Mouse (Mus musculus) kidney, adult 2 months (tissue): ENCODE results near the gene Kcnh1. TPM values are rescaled to one million over a fixed set of nuclear protein-coding genes. Genes with fewer than 3 reads are reported as not detected.
A peak's percentile ranks its signal among the peaks of the same experiment; 100 is the strongest.

Experiments
- DNase-seq: peaks from one replicate; pipeline ENCODE4 v3.0.0; 2021
- H3K27ac ChIP-seq: fragments of 200-500 bp; 2 replicates; pipeline ENCODE4 v1.5.1; 2012; ENCODE audit warnings: low read depth, low read length, control low read depth, inconsistent platforms; ENCODE audit not compliant: insufficient read depth
- H3K27me3 ChIP-seq: fragments of 200-500 bp; replicated peaks from 2 replicates; pipeline ENCODE4 v1.6.1; 2012; ENCODE audit warnings: mild to moderate bottlenecking, moderate library complexity, low read length, inconsistent platforms; ENCODE audit not compliant: control insufficient read depth, insufficient read depth
- H3K36me3 ChIP-seq: fragments of 200-500 bp; 2 replicates; pipeline ENCODE4 v1.6.1; 2012; ENCODE audit warnings: mild to moderate bottlenecking, moderate library complexity, low read length, inconsistent platforms; ENCODE audit not compliant: control insufficient read depth, insufficient read depth
- H3K4me1 ChIP-seq: fragments of 200-500 bp; 2 replicates; pipeline ENCODE4 v1.6.1; 2011; ENCODE audit warnings: low read length; ENCODE audit not compliant: control insufficient read depth, insufficient read depth
- H3K4me3 ChIP-seq: fragments of 200-500 bp; 2 replicates; pipeline ENCODE4 v1.5.1; 2011; ENCODE audit warnings: mild to moderate bottlenecking, low read depth, low read length, control low read depth; ENCODE audit not compliant: insufficient read depth
- CTCF ChIP-seq: fragments of 200-500 bp; conservative IDR thresholded peaks from 2 replicates; pipeline ENCODE4 v1.5.1; 2011; ENCODE audit warnings: low read depth, mild to moderate bottlenecking, control low read depth, low read length, moderate library complexity, mixed read lengths; ENCODE audit not compliant: insufficient read depth, insufficient read length
- POLR2A ChIP-seq: fragments of 200-500 bp; IDR thresholded peaks from one replicate; pipeline ENCODE4 v1.6.1; 2011; ENCODE audit warnings: low read depth, low read length, control low read depth
- WGBS: fragments of 180-500 bp; shearing (Covaris S2); methylation state at CpG from one replicate; pipeline ENCODE4 v1.1.7; 2018; 5-methylcytosine and 5-hydroxymethylcytosine counted together
- polyA plus RNA-seq: library from polyadenylated mRNA; depleted of rRNA; stranded (reverse); fragments of >200 nt; gene quantifications from 2 replicates; pipeline ENCODE4 v1.2.3, GENCODE M21; 2012

The Kcnh1 gene
- polyA plus RNA-seq, 1 experiment: 0.52 TPM

GRCm38 (mm10) chr1:192448512-192448911, 257.9 kb downstream of the Kcnh1 start:
- Histone ChIP-seq H3K4me1 (peaks cover 7% of the 10 kb centered on the region; the same call in 1 of the 2 replicates), H3K27me3 (no peaks in the 10 kb centered on the region), H3K27ac (peak overlapping the region; percentile 79; the same call in 1 of the 2 replicates), H3K36me3 (no peaks in the 10 kb centered on the region), H3K4me3 (no peak overlapping the region)
- TF ChIP-seq POLR2A (no peak), CTCF (no peak)
- WGBS: 69% methylated on average over 1 of the region's 1 CpGs
- DNase-seq: peak; percentile 62

- TF ChIP-seq POLR2A (no peak), CTCF (no peak)
- Histone ChIP-seq H3K4me1 (peaks cover 7% of the 10 kb centered on the region; the same call in 1 of the 2 replicates), H3K27me3 (no peaks in the 10 kb centered on the region), H3K27ac (no peak overlapping the region), H3K36me3 (no peaks in the 10 kb centered on the region), H3K4me3 (no peak overlapping the region)
- WGBS: 58% methylated on average over 4 of the region's 4 CpGs
- peak; percentile 68 for DNase-seq
These were observed 259.2 kb downstream of the Kcnh1 start for GRCm38 (mm10) chr1:192449572-192450351.

DNA sequence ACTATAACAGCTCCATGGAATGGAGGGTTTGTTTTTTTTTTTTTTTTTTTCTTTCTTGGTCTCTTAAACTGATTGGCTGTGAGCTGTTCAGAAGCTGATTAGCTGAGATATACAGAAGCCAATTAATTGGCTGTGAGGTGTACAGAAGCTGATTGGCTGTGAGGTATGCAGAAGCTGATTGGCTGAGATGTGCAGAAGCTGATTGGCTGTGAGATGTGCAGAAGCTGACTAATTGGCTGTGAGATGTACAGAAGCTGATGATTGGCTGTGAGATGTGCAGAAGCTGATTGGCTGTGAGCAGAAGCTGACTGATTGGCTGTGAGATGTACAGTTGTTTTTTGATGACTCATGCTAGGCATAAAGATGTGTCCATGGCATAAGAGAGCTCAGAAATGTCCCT, 259.9 kb downstream of the Kcnh1 start:
- no peak for DNase-seq
- no peaks in the 10 kb centered on the region for H3K27me3 ChIP-seq
- H3K4me1 ChIP-seq: peaks cover 7% of the 10 kb centered on the region; the same call in 1 of the 2 replicates
- no peak overlapping the region for H3K27ac ChIP-seq
- H3K36me3 ChIP-seq: no peaks in the 10 kb centered on the region
- TF ChIP-seq CTCF (no peak), POLR2A (no peak)
- no peak overlapping the region for H3K4me3 ChIP-seq

DNA sequence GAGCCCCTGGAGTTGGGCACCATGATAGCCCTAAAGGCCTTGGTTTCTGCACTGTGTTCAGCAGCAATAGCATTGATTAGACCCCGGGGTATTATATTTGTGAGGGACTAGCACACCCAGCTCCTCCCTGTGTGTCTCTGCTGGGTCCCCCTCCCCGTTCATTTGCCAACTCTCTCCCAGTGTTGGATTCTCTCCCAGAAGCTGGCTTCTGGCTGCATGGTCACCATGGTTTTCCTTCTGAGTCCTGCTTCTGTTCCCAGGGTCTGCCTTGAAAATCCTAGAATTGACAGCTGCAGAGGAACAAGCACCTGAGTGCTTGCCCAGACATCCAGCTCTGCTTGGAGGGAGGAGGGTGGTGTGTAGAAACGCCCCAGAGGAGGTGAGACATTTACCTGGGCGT, 261.1 kb downstream of the Kcnh1 start:
- no peak overlapping the region for H3K27ac ChIP-seq
- TF ChIP-seq POLR2A: no peak
- no peak for TF ChIP-seq CTCF
- WGBS: 87% methylated on average over 4 of the region's 4 CpGs

DNA sequence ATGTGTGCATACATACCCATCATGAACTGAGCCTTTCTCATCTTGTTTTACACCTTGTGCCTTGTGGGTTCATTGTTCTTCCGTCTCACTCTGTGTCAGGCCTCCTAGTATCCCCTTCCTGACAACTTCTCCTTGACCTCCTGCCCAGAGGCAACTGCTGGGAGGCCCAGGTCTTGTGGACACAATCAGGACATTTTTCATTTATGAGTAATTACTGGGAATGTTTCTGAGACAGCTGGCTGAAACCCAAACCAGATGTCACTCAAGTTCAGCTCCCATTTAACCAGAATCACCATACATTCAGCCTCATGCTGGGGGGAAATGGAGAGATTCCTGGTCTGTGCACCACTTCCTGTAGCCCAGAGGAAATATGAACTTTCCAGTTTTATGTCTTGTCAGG, 263.9 kb downstream of the Kcnh1 start:
- 68% methylated on average over 1 of the region's 1 CpGs for WGBS
- Histone ChIP-seq H3K4me1 (no peaks in the 10 kb centered on the region; the same call in 1 of the 2 replicates), H3K27ac (no peak overlapping the region), H3K4me3 (no peak overlapping the region), H3K36me3 (no peaks in the 10 kb centered on the region), H3K27me3 (no peaks in the 10 kb centered on the region)
- no peak for DNase-seq
- no peak for TF ChIP-seq CTCF
- TF ChIP-seq POLR2A: no peak

More for the DNA sequence above, 261.1 kb downstream of the Kcnh1 start:
- Histone ChIP-seq H3K4me3 (no peak overlapping the region), H3K27me3 (no peaks in the 10 kb centered on the region), H3K4me1 (peaks cover 7% of the 10 kb centered on the region; the same call in 1 of the 2 replicates), H3K36me3 (no peaks in the 10 kb centered on the region)
- no peak for DNase-seq

GRCm38 (mm10) chr1:192454981-192455380, 264.4 kb downstream of the Kcnh1 start:
- no peaks in the 10 kb centered on the region for H3K36me3 ChIP-seq
- DNase-seq: peak; percentile 70
- no peak for TF ChIP-seq CTCF
- TF ChIP-seq POLR2A: no peak
- H3K27me3 ChIP-seq: no peaks in the 10 kb centered on the region
- H3K27ac ChIP-seq: no peak overlapping the region
- H3K4me3 ChIP-seq: no peak overlapping the region
- no peaks in the 10 kb centered on the region for H3K4me1 ChIP-seq
- WGBS: 46% methylated on average over 4 of the region's 4 CpGs

GRCm38 (mm10) chr1:192457037-192457436, 266.5 kb downstream of the Kcnh1 start:
- H3K27ac ChIP-seq: no peak overlapping the region
- no peaks in the 10 kb centered on the region for H3K4me1 ChIP-seq
- no peaks in the 10 kb centered on the region for H3K36me3 ChIP-seq
- no peak for TF ChIP-seq CTCF
- TF ChIP-seq POLR2A: no peak
- no peaks in the 10 kb centered on the region for H3K27me3 ChIP-seq
- no peak for DNase-seq
- WGBS: 61% methylated on average over 3 of the region's 3 CpGs
- H3K4me3 ChIP-seq: no peak overlapping the region
